8 mouse cellular contexts compared by ENCODE assay signal in genomic region chr8:121652774-121653323, GRCm38 (mm10). TPM values are rescaled to one million over a fixed set of nuclear protein-coding genes. Genes with fewer than 3 reads are reported as not detected.
A peak's percentile ranks its signal among the peaks of the same experiment; 100 is the strongest.
DNase-seq lines count a peak whose midpoint lies in the region; ATAC-seq and TF ChIP-seq lines count a peak whose summit lies in the region.

Gene Zcchc14 (minus strand): TSS chr8:121652901.

- TF ChIP-seq EP300 in heart, postnatal 0 days (IDR thresholded peaks at IDR 0.05; ENCODE audit: low read depth), result peak; percentile 84
- no peak for TF ChIP-seq EP300 in liver, embryonic 14.5 days (IDR thresholded peaks at IDR 0.05; ENCODE audit: low read depth)

- H3K9me3 ChIP-seq in ES-E14 (ENCODE audit: control insufficient read depth, insufficient read depth, low read depth, low read length), result no peaks in the 10 kb centered on the region
- H3K9me3 ChIP-seq in forebrain, embryonic 14.5 days (replicated peaks; ENCODE audit: control insufficient read depth, low read length), result no peaks in the 10 kb centered on the region
- H3K9me3 ChIP-seq in heart, postnatal 0 days (replicated peaks; ENCODE audit: control insufficient read depth, low read length), result no peaks in the 10 kb centered on the region
- no peaks in the 10 kb centered on the region for H3K9me3 ChIP-seq in liver, embryonic 14.5 days (ENCODE audit: control insufficient read depth, low read length)
- no peaks in the 10 kb centered on the region for H3K9me3 ChIP-seq in neural tube, embryonic 13.5 days

- H3K4me1 ChIP-seq in ES-E14 (ENCODE audit: control insufficient read depth in 2 of 2, insufficient read depth in 2 of 2, low read length in 2 of 2, poor library complexity in 1 of 2), result peaks cover 0 to 22% of the 10 kb centered on the region in 2 experiments; a peak in 2 of 4 replicates
- peaks cover 38% of the 10 kb centered on the region for H3K4me1 ChIP-seq in forebrain, embryonic 14.5 days (ENCODE audit: control insufficient read depth, insufficient read depth, low read length)
- peaks cover 39% of the 10 kb centered on the region for H3K4me1 ChIP-seq in heart, postnatal 0 days (ENCODE audit: control insufficient read depth, insufficient read depth)
- H3K4me1 ChIP-seq in liver, embryonic 14.5 days (replicated peaks; ENCODE audit: control insufficient read depth in 2 of 2, insufficient read depth in 2 of 2, low read length in 1 of 2), result no peaks in the 10 kb centered on the region
- peaks cover 53% of the 10 kb centered on the region for H3K4me1 ChIP-seq in neural tube, embryonic 13.5 days (replicated peaks)

- peaks cover 12% of the 10 kb centered on the region; the same call in 1 of the 2 replicates for H3K36me3 ChIP-seq in ES-E14 (ENCODE audit: control insufficient read depth, insufficient read depth, low read length, poor library complexity, severe bottlenecking)
- peaks cover 6% of the 10 kb centered on the region; the same call in 1 of the 2 replicates for H3K36me3 ChIP-seq in forebrain, embryonic 14.5 days (ENCODE audit: control insufficient read depth, insufficient read depth, low read length)
- H3K36me3 ChIP-seq in heart, postnatal 0 days (replicated peaks; ENCODE audit: control insufficient read depth, insufficient read depth, low read length), result no peaks in the 10 kb centered on the region
- no peaks in the 10 kb centered on the region for H3K36me3 ChIP-seq in liver, embryonic 14.5 days (replicated peaks; ENCODE audit: control insufficient read depth, insufficient read depth, low read depth)
- no peaks in the 10 kb centered on the region for H3K36me3 ChIP-seq in neural tube, embryonic 13.5 days

- no peaks in the 10 kb centered on the region for H3K27me3 ChIP-seq in forebrain, embryonic 14.5 days (replicated peaks; ENCODE audit: control insufficient read depth, insufficient read depth, low read length)
- H3K27me3 ChIP-seq in heart, postnatal 0 days (ENCODE audit: control insufficient read depth, insufficient read depth, low read length), result no peaks in the 10 kb centered on the region
- H3K27me3 ChIP-seq in liver, embryonic 14.5 days (ENCODE audit: control insufficient read depth, insufficient read depth, low read length), result peaks cover 45% of the 10 kb centered on the region
- no peaks in the 10 kb centered on the region for H3K27me3 ChIP-seq in neural tube, embryonic 13.5 days

- peak; percentile 90 for ATAC-seq in cerebellum, adult (ENCODE audit: insufficient number of reproducible peaks, low FRiP score, low TSS enrichment)
- ATAC-seq in forebrain, embryonic 14.5 days, result peak; percentile 99
- ATAC-seq in heart, postnatal 0 days (ENCODE audit: insufficient read depth, low read depth), result peak; percentile 98
- ATAC-seq in liver, embryonic 14.5 days (ENCODE audit: insufficient read depth), result peak; percentile 86
- ATAC-seq in neural tube, embryonic 13.5 days (ENCODE audit: low read depth), result peak; percentile 98

- H3K9ac ChIP-seq in ES-E14 (ENCODE audit: insufficient read depth, low read depth, low read length, poor library complexity, severe bottlenecking), result peak within 1 kb of the TSS; percentile 96
- H3K9ac ChIP-seq in forebrain, embryonic 14.5 days (ENCODE audit: low read length), result peak within 1 kb of the TSS; percentile 93
- H3K9ac ChIP-seq in heart, postnatal 0 days (replicated peaks; ENCODE audit: low read depth, low read length), result peak within 1 kb of the TSS; percentile 84
- H3K9ac ChIP-seq in liver, embryonic 14.5 days (replicated peaks), result no peak within 1 kb of the TSS
- peak within 1 kb of the TSS; percentile 97 for H3K9ac ChIP-seq in neural tube, embryonic 13.5 days

- peak within 1 kb of the TSS; percentile 94 for H3K4me2 ChIP-seq in forebrain, embryonic 14.5 days (ENCODE audit: low read length)
- peak within 1 kb of the TSS; percentile 99 for H3K4me2 ChIP-seq in heart, postnatal 0 days (ENCODE audit: low read depth, low read length)
- H3K4me2 ChIP-seq in liver, embryonic 14.5 days (ENCODE audit: low read depth), result peak within 1 kb of the TSS; percentile 60
- H3K4me2 ChIP-seq in neural tube, embryonic 13.5 days, result peak within 1 kb of the TSS; percentile 100

- H3K4me3 ChIP-seq in ES-E14 (ENCODE audit: insufficient read depth in 1 of 2, low read depth in 1 of 2, low read length in 2 of 2, poor library complexity in 1 of 2, severe bottlenecking in 1 of 2), result peak within 1 kb of the TSS; percentile 84 to 98
- H3K4me3 ChIP-seq in forebrain, embryonic 14.5 days (ENCODE audit: low read depth, low read length), result peak within 1 kb of the TSS; percentile 87
- H3K4me3 ChIP-seq in heart, postnatal 0 days (ENCODE audit: low read depth, low read length), result peak within 1 kb of the TSS; percentile 72
- H3K4me3 ChIP-seq in liver, embryonic 14.5 days (ENCODE audit: insufficient read depth in 1 of 2, low read depth in 2 of 2, low read length in 2 of 2), result peak within 1 kb of the TSS; percentile 42 to 50
- H3K4me3 ChIP-seq in neural tube, embryonic 13.5 days, result peak within 1 kb of the TSS; percentile 63

- H3K27ac ChIP-seq in ES-E14 (ENCODE audit: insufficient read depth, low read depth, low read length, poor library complexity, severe bottlenecking), result no peak within 1 kb of the TSS
- H3K27ac ChIP-seq in forebrain, embryonic 14.5 days (ENCODE audit: low read depth, low read length), result peak within 1 kb of the TSS; percentile 99
- peak within 1 kb of the TSS; percentile 93 for H3K27ac ChIP-seq in heart, postnatal 0 days (ENCODE audit: low read depth)
- no peak within 1 kb of the TSS for H3K27ac ChIP-seq in liver, embryonic 14.5 days
- H3K27ac ChIP-seq in neural tube, embryonic 13.5 days (replicated peaks), result peak within 1 kb of the TSS; percentile 100

- in situ Hi-C loops in ES-E14 (cut with MboI; ENCODE audit: low sequenced_read_pairs in 2 of 2, unreplicated experiment in 2 of 2), result no loop called here

- TF ChIP-seq CTCF in heart, postnatal 0 days (IDR thresholded peaks at IDR 0.05; ENCODE audit: low read depth), result no peak
- TF ChIP-seq CTCF in liver, embryonic 14.5 days (IDR thresholded peaks at IDR 0.05; ENCODE audit: low read depth), result no peak

- peak; percentile 94 for DNase-seq in ES-E14 (ENCODE audit: low read depth, low spot score)
- DNase-seq in forebrain, embryonic 14.5 days (ENCODE audit: low spot score), result peak; percentile 100
- peak; percentile 97 for DNase-seq in heart, postnatal 0 days (ENCODE audit: low spot score)
- DNase-seq in kidney, postnatal 4 days, result peak; percentile 98 to 100
- peak; percentile 45 to 53 (median 47) for DNase-seq in liver, embryonic 14.5 days (ENCODE audit: low read depth in 3 of 3, low spot score in 3 of 3)
- peak; percentile 99 for DNase-seq in testis, postnatal 14 days (ENCODE audit: low spot score)

- under 1% methylated on average over 40 of the region's 67 CpGs for WGBS in forebrain, embryonic 14.5 days
- under 1% methylated on average over 61 of the region's 67 CpGs for WGBS in heart, postnatal 0 days
- under 1% methylated on average over 67 of the region's 67 CpGs for WGBS in liver, embryonic 14.5 days (ENCODE audit: insufficient replicate concordance)
- under 1% methylated on average over 66 of the region's 67 CpGs for WGBS in neural tube, embryonic 13.5 days

TF ChIP-seq in ES-E14, 5 proteins besides CTCF, POLR2A, EP300 and RAD21:
- no peak for TF ChIP-seq ZNF384 (IDR thresholded peaks at IDR 0.05; ENCODE audit: low read depth, low read length)
- TF ChIP-seq HCFC1 (IDR thresholded peaks at IDR 0.05; ENCODE audit: borderline replicate concordance, insufficient read depth, low read length), result peak; percentile 21; the same call in 1 of the 2 replicates
- TF ChIP-seq CHD2 (IDR thresholded peaks at IDR 0.05; ENCODE audit: low read depth, low read length), result peak; percentile 97

RNA-seq across cellular contexts. Expression of gene Zcchc14, which starts in this region (rescaled TPM):
- total RNA-seq in ES-E14 (2012; rRNA removed), result 18.6 and 19.6 TPM in 2 replicates
- 40.9 and 44.9 TPM in 2 replicates for polyA plus RNA-seq in forebrain, embryonic 14.5 days (2014; fragmentation: Nextera tagmentation; extraction: Ambion mirVana)
- 18.1 and 20.4 TPM in 2 replicates for total RNA-seq in heart, postnatal 0 days (2014; rRNA removed; ENCODE audit: low replicate concordance)
- polyA plus RNA-seq in heart, postnatal 0 days (2015; fragmentation: Nextera tagmentation; extraction: Ambion mirVana), result 4.8 and 5.6 TPM in 2 replicates
- 1.6 and 1.7 TPM in 2 replicates for polyA plus RNA-seq in liver, embryonic 14.5 days (2012; rRNA removed)
- polyA plus RNA-seq in liver, embryonic 14.5 days (2014; fragmentation: Nextera tagmentation; extraction: Ambion mirVana), result 1.3 and 1.5 TPM in 2 replicates
- polyA plus RNA-seq in neural tube, embryonic 13.5 days (2015; fragmentation: Nextera tagmentation; extraction: Ambion mirVana), result 22.2 and 23.6 TPM in 2 replicates

Comparison
In these comparisons a context has a peak if more than half of its experiments do, and no peak if none do; other contexts are left out.
1. DNase-seq: peak in every context shown above with its lines; median percentile 100 in forebrain, embryonic 14.5 days; 99 in kidney, postnatal 4 days; 99 in testis, postnatal 14 days; 97 in heart, postnatal 0 days; 94 in ES-E14; 47 in liver, embryonic 14.5 days.
2. H3K27ac ChIP-seq: peak in forebrain, embryonic 14.5 days (single experiment), heart, postnatal 0 days (single experiment) and neural tube, embryonic 13.5 days (single experiment); none in ES-E14 (single experiment) and liver, embryonic 14.5 days (single experiment).
3. Peak in every context shown above with its lines, with median percentiles within 50 percentile points of each other: H3K4me3 ChIP-seq, ATAC-seq and H3K4me2 ChIP-seq.